Mouse (Mus musculus) ES-Bruce4 (cell line): ENCODE measurements at regions not wholly inside any gene's neighbourhood (a gene's known extent, or its start where the extent isn't known, plus 50 kb on each side); places are given as distances from the start of the nearest gene placed in this dataset.

Experiments used
- CTCF ChIP-seq: IDR thresholded peaks from one replicate; pipeline ENCODE4 v1.8.1; 2011; ENCODE audit warnings: low read depth, low read length
- EP300 ChIP-seq: IDR thresholded peaks from 2 replicates; pipeline ENCODE4 v1.6.1; 2011; ENCODE audit warnings: low read depth, low read length; ENCODE audit not compliant: insufficient read depth
- POLR2A ChIP-seq: IDR thresholded peaks from one replicate; pipeline ENCODE4 v1.8.1; 2011; ENCODE audit warnings: low read length; ENCODE audit not compliant: insufficient read depth

DNA sequence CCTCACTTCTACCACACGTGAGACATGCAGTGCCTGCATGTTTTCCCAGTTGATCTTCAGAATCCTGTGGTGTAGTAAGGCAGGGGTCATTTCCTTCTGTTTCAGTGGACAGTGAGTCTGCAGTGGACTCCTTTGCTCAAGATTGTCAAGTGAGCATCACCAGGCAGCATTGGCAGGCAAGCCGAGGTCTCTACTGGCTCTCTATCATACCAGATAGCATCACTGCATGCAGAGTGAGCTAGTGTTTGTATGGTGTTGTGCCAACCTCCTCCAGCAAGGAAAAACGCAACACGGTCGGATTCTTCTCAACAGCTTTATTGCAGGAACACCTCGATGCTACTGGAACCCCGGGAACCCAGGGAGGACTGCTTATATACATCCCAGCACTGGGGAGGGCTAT, 357.8 kb downstream of the Abcc12 start:
- TF ChIP-seq CTCF (no peak), POLR2A (no peak), EP300 (no peak)
